Mouse (Mus musculus): ENCODE measurements around the gene Hmga2. TPM values are rescaled to one million over a fixed set of nuclear protein-coding genes. Genes with fewer than 3 reads are reported as not detected.
A peak's percentile ranks its signal among the peaks of the same experiment; 100 is the strongest.

Gene Hmga2
- polyA plus RNA-seq (2012; rRNA removed) (75.5 and 90.3 TPM in 2 replicates), polyA plus RNA-seq (2014; fragmentation: Nextera tagmentation; extraction: Ambion mirVana) (32.0 and 38.9 TPM in 2 replicates)

GRCm38 (mm10) chr10:120475601-120476515 lies at the start of gene Hmga2:
Gene Hmga2, minus strand, starts transcription at chr10:120476469.
- no peaks in the 10 kb centered on the region for H3K27me3 ChIP-seq (ENCODE audit: control insufficient read depth, insufficient read depth, low read length)

GRCm38 (mm10) chr10:120522959-120523358 lies 46.7 kb upstream of the Hmga2 start:
- ATAC-seq (ENCODE audit: low FRiP score, low read depth) (no peak), DNase-seq (ENCODE audit: low spot score) (no peak)
- no peak overlapping the region for H3K4me3 ChIP-seq (replicated peaks; ENCODE audit: low read length)
- H3K9me3 ChIP-seq (ENCODE audit: control insufficient read depth, low read length): no peaks in the 10 kb centered on the region
- no peaks in the 10 kb centered on the region for H3K27me3 ChIP-seq (ENCODE audit: control insufficient read depth, insufficient read depth, low read length)
- H3K4me2 ChIP-seq (replicated peaks; ENCODE audit: low read depth, low read length, severe bottlenecking): no peak overlapping the region
- TF ChIP-seq POLR2A (IDR thresholded peaks at IDR 0.05; ENCODE audit: borderline replicate concordance, extremely low read depth, insufficient read depth, insufficient read length): no peak
- no peak overlapping the region for H3K9ac ChIP-seq (ENCODE audit: low read depth, low read length, severe bottlenecking)
- 94% methylated on average over 2 of the region's 2 CpGs for whole genome bisulfite sequencing
- peaks cover 9% of the 10 kb centered on the region for H3K4me1 ChIP-seq (ENCODE audit: control insufficient read depth, insufficient read depth, low read length)
- H3K36me3 ChIP-seq (ENCODE audit: control insufficient read depth, insufficient read depth, low read length): no peaks in the 10 kb centered on the region
- H3K27ac ChIP-seq (replicated peaks; ENCODE audit: low read depth, low read length): no peak overlapping the region

More at GRCm38 (mm10) chr10:120475601-120476515, at the start of gene Hmga2:
- Histone ChIP-seq H3K4me3 (replicated peaks; ENCODE audit: low read length) (peak within 1 kb of the TSS; percentile 84), H3K9me3 (ENCODE audit: control insufficient read depth, low read length) (no peaks in the 10 kb centered on the region), H3K4me1 (ENCODE audit: control insufficient read depth, insufficient read depth, low read length) (peaks cover 4% of the 10 kb centered on the region), H3K9ac (ENCODE audit: low read depth, low read length, severe bottlenecking) (peak within 1 kb of the TSS; percentile 97), H3K4me2 (replicated peaks; ENCODE audit: low read depth, low read length, severe bottlenecking) (peak within 1 kb of the TSS; percentile 95), H3K36me3 (ENCODE audit: control insufficient read depth, insufficient read depth, low read length) (peaks cover 7% of the 10 kb centered on the region), H3K27ac (replicated peaks; ENCODE audit: low read depth, low read length) (peak within 1 kb of the TSS; percentile 92)
- peak; percentile 69 for ATAC-seq (ENCODE audit: low FRiP score, low read depth)
- WGBS: 1% methylated on average over 77 of the region's 99 CpGs
- TF ChIP-seq POLR2A (IDR thresholded peaks at IDR 0.05; ENCODE audit: borderline replicate concordance, extremely low read depth, insufficient read depth, insufficient read length): peak; percentile 79; the same call in 1 of the 2 replicates
- DNase-seq (ENCODE audit: low spot score): peak; percentile 72

- H3K9me3 ChIP-seq (ENCODE audit: control insufficient read depth, low read length): no peaks in the 10 kb centered on the region
- H3K27me3 ChIP-seq (ENCODE audit: control insufficient read depth, insufficient read depth, low read length): no peaks in the 10 kb centered on the region
- no peak overlapping the region for H3K4me2 ChIP-seq (replicated peaks; ENCODE audit: low read depth, low read length, severe bottlenecking)
- TF ChIP-seq POLR2A (IDR thresholded peaks at IDR 0.05; ENCODE audit: borderline replicate concordance, extremely low read depth, insufficient read depth, insufficient read length): no peak
- H3K27ac ChIP-seq (replicated peaks; ENCODE audit: low read depth, low read length): no peak overlapping the region
- DNase-seq (ENCODE audit: low spot score) (no peak), ATAC-seq (ENCODE audit: low FRiP score, low read depth) (no peak)
- peaks cover 9% of the 10 kb centered on the region for H3K4me1 ChIP-seq (ENCODE audit: control insufficient read depth, insufficient read depth, low read length)
- H3K36me3 ChIP-seq (ENCODE audit: control insufficient read depth, insufficient read depth, low read length): no peaks in the 10 kb centered on the region
- 88% methylated on average over 9 of the region's 9 CpGs for WGBS
- no peak overlapping the region for H3K9ac ChIP-seq (ENCODE audit: low read depth, low read length, severe bottlenecking)
- no peak overlapping the region for H3K4me3 ChIP-seq (replicated peaks; ENCODE audit: low read length)
Measured at GRCm38 (mm10) chr10:120521912-120522575, 45.8 kb upstream of the Hmga2 start.

DNA sequence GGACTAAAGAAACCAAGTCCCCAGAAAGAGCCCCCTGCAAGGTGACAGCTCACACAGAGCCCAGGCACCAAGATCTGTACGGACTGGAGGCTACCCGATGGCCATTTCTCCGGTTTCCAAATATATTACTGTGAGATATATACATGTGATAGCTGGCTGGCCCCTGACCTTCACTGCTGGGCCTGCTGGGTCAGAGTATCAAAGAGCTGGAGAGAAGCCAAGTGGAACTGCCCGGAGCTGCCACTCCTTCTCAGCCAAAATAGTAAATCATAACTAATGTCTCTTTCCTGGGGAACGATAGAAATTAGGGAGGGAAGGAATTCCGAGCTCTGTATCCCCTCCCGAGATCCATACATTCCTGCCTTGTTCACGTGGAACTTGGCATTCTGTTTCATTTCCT lies 40.0 kb upstream of the Hmga2 start:
- Histone ChIP-seq H3K27me3 (ENCODE audit: control insufficient read depth, insufficient read depth, low read length) (no peaks in the 10 kb centered on the region), H3K4me1 (ENCODE audit: control insufficient read depth, insufficient read depth, low read length) (peaks cover 17% of the 10 kb centered on the region), H3K4me3 (replicated peaks; ENCODE audit: low read length) (no peak overlapping the region), H3K27ac (replicated peaks; ENCODE audit: low read depth, low read length) (no peak overlapping the region), H3K36me3 (ENCODE audit: control insufficient read depth, insufficient read depth, low read length) (no peaks in the 10 kb centered on the region), H3K9me3 (ENCODE audit: control insufficient read depth, low read length) (no peaks in the 10 kb centered on the region), H3K4me2 (replicated peaks; ENCODE audit: low read depth, low read length, severe bottlenecking) (no peak overlapping the region), H3K9ac (ENCODE audit: low read depth, low read length, severe bottlenecking) (no peak overlapping the region)
- WGBS: 18% methylated on average over 8 of the region's 8 CpGs
- no peak for TF ChIP-seq POLR2A (IDR thresholded peaks at IDR 0.05; ENCODE audit: borderline replicate concordance, extremely low read depth, insufficient read depth, insufficient read length)
- no peak for DNase-seq (ENCODE audit: low spot score)
- no peak for ATAC-seq (ENCODE audit: low FRiP score, low read depth)

GRCm38 (mm10) chr10:120513721-120514120 lies 37.5 kb upstream of the Hmga2 start:
- Histone ChIP-seq H3K4me2 (replicated peaks; ENCODE audit: low read depth, low read length, severe bottlenecking) (no peak overlapping the region), H3K27me3 (ENCODE audit: control insufficient read depth, insufficient read depth, low read length) (no peaks in the 10 kb centered on the region), H3K36me3 (ENCODE audit: control insufficient read depth, insufficient read depth, low read length) (no peaks in the 10 kb centered on the region), H3K4me3 (replicated peaks; ENCODE audit: low read length) (no peak overlapping the region), H3K27ac (replicated peaks; ENCODE audit: low read depth, low read length) (no peak overlapping the region), H3K9me3 (ENCODE audit: control insufficient read depth, low read length) (no peaks in the 10 kb centered on the region), H3K9ac (ENCODE audit: low read depth, low read length, severe bottlenecking) (no peak overlapping the region), H3K4me1 (ENCODE audit: control insufficient read depth, insufficient read depth, low read length) (peaks cover 17% of the 10 kb centered on the region)
- ATAC-seq (ENCODE audit: low FRiP score, low read depth) (no peak), DNase-seq (ENCODE audit: low spot score) (no peak)
- WGBS: 19% methylated on average over 9 of the region's 9 CpGs
- no peak for TF ChIP-seq POLR2A (IDR thresholded peaks at IDR 0.05; ENCODE audit: borderline replicate concordance, extremely low read depth, insufficient read depth, insufficient read length)
